Mouse (Mus musculus) 3134 (cell line): Measurements from ENCODE around the gene Nol3.

Source experiments
- DNase-seq: peaks from one replicate; pipeline ENCODE4 v3.0.0-alpha.2; 2011; ENCODE audit warnings: low spot score; ENCODE audit not compliant: insufficient read length; ENCODE audit errors: extremely low read depth

The Nol3 gene

DNA sequence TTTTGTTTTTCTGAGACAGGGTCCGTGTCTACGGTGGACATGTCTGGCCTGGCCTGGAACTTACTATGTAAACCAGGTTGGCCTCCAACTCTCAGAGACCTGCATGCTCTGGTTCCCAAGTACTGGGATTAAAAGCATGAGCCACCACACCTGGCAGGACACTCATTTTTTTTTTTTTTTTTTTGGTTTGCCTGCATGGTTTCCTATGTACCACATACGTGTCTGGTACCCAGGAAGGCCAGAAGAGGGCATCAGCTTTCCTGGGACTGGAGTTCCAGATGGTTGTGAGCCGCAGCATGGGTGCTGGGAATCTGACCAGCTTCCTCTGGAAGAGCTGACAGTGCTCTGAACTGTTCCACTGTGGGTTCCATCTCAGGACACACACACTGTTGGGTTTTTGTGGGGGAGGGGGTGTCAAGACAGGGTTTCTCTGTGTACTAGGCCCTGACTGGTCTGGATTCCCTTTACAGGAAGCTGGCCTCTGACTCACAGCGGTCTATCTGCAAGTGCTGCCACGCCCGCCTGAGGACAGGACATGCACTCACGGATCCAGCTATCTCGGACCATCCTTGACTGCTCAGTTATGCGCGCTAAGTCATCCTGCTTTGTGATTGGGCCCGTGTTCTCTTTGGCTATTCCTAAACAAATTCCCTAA is 14.5 kb upstream of the Nol3 start:
- DNase-seq, result no peak

DNA sequence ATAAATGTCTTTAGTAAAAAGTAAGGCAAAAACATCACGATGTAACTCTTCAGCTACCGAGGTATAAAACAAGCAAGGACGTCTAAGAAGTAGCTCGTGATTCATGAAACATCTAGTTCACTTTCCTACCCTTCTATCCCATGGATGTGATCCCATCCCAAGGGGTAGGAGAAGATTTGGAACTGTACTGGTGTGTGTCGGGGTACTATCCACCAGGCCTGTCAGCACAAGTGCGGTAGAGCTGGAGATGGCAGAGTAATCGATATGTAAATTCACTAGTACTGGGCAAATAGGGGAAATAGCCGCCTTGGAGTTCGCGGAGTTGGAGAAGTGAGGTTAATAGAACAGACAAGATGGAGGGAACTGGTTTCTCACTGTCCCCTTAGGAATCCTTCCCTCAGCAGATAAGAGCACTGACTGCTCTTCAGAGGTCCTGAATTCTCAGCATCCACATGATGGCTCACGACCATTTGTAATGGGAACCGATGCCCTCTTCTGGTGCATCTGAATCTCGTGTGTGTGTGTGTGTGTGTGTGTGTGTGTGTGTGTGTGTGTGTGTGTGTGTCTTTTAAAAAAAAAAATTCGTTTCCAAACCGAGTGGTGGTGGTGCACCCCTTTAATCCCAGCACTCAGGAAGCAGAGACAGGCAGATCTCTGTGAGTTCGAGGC is 12.6 kb upstream of the Nol3 start:
- DNase-seq, result no peak

DNA sequence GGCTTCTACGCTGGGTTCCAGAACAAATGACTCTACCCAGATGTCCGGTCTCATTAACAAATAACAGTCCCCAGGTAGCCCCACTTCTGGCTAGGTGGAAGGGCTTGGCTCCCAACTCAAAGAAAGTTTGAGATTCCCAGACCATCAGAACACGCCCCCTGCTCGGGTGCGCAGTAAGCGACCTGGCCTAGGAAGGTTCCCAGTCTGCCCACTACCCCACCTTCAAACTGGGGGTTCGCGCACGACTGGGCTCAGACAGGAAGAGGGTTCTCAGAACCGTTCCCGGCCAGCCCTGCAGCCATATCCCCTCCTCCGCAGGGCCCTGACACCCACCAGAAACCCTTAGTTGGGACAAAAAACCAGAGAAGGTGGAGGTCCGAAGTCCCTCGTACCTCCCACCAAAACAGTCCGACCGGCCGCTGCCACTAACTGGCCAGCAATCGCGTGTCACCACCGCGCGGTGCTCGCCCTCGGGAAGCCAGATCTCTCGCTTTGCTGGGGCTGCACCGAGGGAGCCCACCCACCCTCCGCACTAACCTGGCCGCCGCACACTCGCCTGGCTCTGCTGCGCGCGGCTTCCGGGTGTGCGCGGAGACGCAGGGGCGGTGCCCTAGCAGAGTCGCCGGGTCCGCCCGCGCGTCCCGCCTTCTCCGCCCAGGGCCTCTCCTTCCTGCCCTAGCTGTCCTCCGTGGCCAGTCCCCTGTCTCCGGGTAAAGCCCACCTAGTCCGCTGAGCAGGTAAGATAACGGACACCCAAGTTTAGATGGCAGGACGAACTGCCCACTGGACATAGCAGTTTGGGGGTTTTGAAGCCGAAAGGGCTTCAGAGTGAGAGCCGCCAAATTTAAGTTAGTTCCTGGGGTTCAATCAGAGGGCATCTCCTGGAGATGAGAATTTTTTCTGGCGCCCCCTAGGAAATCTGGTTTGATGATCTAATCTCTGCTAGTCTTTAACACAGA is 11.6 kb upstream of the Nol3 start, which contains the start of the genes Tradd and Fbxl8:
Gene Tradd, minus strand, starts transcription at position 586 of the 959 bp plus-strand sequence.
Gene Fbxl8, plus strand, starts transcription at position 625 of the 959 bp plus-strand sequence.
- peak; percentile 82 for DNase-seq

DNA sequence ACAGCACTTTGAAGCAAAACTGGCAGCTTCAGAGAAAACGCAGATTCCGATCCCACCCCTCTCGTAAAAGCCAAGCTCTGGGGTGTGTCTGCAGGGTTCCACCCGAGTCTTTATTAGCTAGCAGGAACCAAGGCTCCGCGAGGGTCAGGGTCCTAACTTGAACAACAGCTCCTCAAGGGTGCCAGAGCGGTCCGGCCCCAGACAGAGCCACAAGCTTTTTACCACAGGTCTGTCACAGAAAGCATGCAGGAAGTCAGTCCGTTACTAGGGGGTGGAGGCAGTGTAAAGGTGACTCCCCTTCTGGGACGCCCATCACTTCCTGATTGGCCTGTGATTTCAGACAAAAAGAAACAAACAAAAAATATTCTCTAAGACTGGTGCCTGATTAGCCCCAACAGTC is 10.8 kb upstream of the Nol3 start:
- peak; percentile 55 for DNase-seq

DNA sequence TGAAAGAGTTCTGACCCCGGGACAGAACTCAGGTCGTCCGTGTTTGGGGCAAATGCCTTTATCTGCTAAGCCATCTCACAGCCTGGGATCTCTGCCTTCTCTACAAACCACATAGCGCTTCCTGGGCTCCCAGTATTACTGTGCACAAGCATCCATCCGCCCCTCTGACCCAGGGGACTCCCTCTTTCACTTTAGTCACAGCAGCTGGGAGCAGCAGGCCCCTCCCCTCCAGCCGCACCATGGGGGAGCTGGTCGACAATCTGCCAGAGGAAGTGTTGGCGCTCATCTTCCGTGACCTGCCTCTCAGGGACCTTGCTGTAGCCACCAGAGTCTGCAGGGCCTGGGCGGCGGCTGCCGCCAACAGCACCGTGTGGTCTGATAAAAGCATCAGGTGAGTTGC is 9.2 kb upstream of the Nol3 start:
- no peak for DNase-seq

DNA sequence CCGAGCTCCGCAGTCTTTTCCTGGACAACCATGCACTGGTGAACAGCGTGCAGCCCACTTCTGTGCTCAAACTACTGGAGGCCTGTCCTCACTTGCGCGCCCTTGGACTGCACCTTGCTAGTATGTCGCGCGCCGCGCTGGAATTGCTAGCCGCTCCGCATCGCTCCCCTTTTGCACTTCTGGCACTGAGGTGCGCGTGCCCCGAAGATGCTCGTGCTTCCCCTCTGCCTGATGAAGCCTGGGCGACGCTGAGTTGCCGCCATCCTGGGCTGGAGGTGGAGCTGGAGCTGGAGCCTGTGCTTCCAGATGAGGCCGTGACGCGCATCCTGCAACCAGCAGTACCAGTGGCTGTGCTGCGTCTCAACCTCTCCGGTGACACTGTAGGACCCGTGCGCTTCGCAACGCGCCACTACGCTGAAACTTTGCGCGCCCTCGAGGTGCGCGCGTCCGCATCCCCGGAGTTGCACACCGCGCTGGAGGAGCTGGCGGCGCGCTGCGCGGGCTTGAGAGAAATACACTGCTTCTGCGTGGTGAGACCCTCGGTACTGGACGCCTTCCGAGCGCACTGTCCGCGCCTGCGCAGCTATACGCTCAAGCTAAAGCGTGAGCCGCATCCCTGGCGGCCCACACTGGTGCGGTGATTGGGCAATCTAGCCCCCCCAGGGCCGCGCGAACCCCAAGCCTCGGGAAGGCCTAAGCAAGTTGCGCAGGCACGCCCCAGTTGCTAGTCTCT is 7.4 kb upstream of the Nol3 start:
- no peak for DNase-seq

DNA sequence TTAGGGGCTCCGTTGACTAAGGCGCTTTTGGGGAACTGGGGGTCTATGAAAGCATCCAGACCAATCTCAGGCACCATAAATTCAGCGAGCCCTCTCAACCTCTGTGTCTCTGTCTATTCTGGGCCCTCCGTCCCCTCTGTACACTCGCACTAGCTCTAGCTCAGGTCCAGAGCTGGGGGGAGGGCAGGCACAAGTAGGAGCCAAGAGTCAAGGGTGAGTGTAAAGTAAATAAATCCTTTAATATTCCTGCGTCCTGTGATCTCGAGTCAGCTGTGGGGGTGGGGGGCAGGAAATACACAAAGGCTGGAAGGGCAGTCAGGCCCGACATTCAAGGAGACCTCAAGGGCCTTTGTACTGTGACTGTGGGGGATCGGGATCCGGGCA is 6.9 kb upstream of the Nol3 start:
- DNase-seq, result no peak

DNA sequence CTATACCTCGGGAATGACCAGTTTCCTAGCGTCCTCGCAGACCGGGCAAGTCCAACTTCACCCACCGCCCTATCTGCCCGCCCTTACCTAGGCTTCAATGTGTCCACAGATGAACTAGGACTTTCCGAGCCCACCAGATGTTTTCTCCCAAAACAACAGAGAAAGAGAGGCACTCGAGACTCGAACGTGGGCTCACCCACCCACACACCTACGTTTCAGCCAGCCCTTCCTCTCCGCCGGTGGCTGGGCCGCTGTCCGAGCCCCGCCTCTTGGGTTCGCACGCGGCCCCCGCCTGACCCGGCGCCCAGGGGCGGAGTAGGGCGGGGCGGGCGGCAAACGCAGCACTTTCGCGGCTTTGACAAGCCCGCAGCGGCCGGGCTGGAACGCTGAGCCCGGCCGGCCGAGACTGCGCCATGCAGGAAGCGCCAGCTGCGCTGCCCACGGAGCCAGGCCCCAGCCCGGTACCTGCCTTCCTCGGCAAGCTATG is 6.4 kb upstream of the Nol3 start, which contains the start of gene Hsf4:
Gene Hsf4, plus strand, starts transcription at position 341 of the 487 bp plus-strand sequence.
- no peak for DNase-seq

DNA sequence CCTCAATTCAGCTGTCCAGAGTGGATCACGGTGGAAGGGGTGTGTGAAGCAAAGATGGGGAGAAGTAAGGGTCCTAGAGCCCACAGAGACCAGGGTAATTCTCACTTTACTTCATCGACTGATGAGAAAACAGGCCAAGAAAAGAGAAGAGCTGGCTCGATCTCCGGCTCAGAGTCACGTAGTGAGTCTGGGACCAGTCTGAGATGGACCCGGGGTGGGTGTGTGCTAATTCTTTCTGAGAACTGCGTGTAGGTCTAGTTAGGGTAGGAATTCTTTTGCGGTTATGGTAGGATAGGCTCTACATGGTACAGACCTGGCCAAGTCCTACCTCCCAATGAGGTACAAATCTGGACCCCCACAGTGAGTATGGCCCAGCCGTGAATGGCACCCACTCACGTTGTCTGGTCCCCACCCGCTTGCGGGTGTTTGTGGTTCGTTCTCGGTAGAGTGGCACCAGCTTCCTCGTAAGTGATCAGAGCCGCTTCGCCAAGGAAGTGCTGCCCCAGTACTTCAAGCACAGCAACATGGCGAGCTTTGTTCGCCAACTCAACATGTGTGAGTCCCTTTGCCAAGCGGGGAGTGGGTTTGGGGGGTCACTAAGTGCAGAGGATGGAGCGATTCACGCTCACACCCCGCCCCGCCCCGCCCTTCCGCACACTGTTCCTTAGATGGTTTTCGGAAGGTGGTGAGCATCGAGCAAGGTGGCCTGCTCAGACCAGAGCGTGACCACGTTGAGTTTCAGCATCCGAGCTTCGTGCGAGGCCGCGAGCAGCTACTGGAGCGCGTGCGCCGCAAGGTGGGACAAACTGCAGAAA is 5.6 kb upstream of the Nol3 start:
- no peak for DNase-seq

DNA sequence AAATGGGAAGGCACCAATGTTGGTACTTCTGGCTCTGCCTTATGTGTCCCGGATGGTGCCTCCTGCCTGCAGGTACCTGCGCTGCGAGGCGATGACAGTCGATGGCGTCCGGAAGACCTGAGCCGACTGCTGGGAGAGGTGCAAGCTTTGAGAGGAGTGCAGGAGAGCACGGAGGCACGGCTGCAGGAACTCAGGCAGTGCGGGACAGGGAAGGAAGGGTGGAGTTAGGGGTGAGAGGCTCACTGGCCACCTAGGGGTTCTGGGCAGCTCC is 5.1 kb upstream of the Nol3 start:
- DNase-seq, result no peak

DNA sequence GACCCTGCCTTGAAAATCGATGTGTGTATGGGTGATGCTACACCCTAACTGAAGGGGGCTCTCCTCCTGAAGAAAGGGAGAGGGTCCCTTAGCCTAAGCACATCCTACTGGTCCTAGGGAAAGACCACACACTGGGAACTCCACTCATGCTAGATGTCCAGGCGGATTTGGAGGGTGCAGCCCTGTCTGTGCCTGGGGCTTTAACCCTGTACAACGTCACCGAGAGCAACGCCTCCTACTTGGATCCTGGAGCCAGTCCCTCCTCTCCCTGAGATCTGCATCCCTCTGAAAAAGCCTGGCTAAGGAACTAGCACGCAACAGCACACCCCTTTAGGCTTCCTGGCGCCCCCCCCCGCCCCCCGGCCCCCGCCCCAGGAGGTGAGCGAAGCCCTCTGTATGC is 553 bp upstream of the Nol3 start:
- no peak for DNase-seq

DNA sequence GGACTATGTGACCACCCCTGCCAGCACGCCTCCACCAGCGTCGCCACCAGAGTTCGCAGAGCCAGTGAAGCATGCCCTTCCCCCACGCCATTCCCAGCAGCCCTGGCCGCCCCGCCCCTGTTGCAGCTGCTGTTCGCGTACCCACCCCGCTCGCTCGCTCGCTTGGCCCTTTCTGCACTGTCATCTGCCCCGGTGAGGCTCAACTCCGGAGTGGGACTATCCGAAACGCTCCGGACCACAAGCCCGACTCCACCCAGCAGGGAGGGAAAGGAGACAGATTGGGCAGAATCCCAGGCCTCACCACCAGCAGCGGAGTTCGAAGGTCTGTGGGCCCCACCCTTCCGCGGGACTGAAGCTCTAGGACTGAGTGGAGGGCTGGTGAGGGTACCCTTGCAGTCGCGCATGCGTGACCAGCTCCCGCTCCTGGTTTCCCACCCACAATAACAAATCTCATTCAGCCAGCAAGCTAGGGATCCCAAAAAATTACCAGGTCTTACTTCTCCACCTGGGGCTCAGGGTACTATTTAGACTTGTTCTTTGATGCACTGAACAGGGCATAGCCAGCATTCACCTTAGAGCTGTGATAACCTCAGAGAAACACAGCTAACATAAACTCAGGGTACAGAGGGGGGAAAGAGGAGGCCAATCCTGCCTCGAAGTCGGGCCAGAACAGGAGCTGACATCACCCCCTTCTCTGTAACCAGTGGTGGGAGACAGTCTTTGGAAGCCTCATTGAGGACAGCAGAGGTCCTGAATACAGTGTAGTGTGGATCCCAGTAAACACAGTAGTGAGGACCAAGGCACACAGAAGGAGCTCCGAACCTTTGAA is 566 bp downstream of the Nol3 start:
- no peak for DNase-seq

DNA sequence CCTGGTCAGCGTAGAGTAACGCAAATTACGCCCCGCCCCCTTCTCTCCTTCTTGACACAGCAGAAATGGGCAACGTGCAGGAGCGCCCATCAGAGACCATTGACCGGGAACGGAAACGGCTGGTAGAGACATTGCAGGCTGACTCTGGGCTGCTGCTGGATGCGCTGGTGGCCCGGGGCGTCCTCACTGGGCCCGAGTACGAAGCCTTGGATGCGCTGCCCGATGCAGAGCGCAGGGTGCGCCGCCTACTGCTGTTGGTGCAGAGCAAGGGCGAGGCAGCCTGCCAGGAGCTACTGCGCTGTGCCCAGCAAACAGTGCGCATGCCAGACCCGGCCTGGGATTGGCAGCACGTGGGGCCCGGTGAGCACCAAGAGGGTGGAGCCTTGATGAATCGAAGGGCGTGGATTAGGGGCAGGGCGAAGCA is 3.0 kb downstream of the Nol3 start:
- no peak for DNase-seq

DNA sequence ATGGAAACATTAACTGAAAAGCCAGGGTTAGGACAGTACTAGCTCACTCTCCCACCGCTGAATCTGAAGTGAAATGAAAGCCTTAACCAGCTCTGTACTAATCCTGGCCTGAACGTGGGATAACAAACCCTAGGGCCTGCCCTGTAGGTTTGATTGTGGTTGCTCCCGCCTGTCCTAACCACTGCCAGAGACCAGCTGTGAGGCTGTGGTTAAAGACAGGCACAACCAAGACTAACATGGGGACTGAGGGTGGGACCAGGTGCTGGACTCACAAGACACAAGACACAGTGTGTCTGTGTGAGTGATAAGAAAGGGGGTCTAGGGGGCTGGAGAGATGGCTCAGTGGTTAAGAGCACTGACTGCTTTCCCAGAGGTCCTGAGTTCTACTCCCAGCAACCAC is 4.6 kb downstream of the Nol3 start:
- DNase-seq, result no peak

DNA sequence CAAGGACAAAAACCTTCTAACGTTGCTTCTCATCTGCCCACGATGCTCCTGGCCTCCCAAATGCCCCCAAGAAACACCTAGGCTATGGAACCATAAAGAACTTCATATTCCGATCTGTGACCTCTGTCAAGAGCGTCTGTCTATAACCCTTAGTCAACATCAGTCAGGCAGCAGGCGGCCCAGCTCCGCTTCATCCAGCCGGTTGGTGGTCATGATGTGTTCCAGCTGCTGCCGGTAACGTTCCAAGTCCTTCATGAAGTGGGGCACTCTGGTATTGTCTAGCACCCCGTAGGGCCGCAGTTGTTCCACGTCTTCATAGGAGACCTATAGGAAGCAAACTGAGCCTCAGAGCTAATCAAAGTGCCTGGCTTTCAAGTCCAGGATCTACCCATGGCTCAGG is 5.9 kb downstream of the Nol3 start:
- no peak for DNase-seq

DNA sequence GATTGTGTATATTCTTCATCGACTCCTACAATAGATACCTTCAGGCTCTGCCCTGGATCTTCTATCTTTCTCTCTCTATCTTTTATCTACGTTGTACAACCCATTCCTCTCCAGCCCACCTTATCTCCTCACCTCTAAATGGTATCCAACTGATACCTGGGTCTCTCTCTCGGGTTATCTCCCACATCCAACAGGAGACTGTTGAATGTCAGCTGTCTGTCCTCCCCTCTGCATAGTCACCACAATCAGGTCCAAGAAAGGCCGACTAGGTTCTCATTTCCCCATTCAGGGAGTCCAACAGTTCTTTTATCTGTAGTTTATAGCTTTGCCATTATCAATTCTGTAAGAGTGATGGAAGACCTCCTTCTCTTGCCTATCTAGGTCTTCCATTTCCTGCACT is 6.3 kb downstream of the Nol3 start:
- no peak for DNase-seq

DNA sequence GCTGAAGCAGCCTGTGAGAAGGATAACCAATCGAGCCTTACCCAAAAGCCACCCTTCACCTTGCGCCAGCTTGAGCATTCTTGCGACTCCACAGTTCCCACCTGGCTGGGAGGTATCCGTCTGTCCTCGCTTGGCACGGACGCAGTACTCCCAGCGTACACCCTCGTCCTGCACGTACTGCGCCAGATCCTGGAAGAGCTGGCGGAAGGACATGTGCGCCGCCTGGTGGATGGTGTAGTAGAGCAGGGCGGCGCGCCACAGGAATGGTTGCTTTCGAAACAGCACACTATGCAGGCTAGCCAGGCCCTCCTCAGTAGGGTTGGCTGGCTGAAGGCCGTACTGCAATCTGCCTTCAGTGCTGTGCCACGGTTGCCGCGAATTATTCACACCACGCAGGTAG is 7.1 kb downstream of the Nol3 start:
- DNase-seq, result no peak

DNA sequence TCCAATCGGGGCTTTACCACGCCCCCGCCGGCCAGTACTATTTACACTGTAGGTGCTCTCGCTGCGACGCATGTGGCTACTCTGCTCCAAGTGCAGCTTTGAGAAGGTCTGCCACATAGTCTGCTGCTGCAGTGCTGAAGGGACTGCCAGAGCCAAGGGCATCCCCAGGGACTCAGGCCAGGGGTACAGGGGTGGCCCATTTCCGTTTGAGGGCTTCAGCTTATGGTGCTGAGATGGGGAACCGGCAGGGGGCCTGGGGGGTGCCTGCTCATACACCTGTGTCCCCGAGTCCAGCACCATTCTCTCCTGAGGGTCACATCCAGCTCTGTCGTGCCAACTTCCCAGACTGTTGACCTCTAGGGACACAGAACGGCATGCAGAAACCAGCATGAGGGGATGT is 9.6 kb downstream of the Nol3 start:
- DNase-seq, result no peak

DNA sequence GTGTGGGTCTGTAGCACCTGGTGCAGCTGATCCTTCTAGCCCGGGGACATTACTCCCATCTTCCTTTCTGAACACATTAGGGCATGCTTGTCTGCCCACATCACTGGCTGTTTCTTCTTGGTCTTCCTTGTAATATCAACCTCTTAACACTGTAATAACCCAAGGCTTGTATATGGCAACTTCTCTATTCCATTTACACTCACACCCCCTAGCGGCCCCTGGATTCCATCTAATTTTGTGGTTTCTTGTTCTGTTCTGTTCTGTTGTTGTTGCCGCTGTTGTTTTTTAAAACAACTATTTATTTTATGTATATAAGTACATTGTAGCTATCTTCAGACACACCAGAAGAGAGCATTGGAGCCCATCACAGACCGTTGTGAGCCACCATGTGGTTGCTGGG is 11.0 kb downstream of the Nol3 start:
- no peak for DNase-seq
